Mouse (Mus musculus) hindbrain, embryonic 15.5 days (tissue): ENCODE results near the gene Cpa4. TPM values are rescaled to one million over a fixed set of nuclear protein-coding genes. Genes with fewer than 3 reads are reported as not detected.
A peak's percentile ranks its signal among the peaks of the same experiment; 100 is the strongest.

Experiments used
- ATAC-seq: fragments of 200-750 bp; cut with Nextera tagmentation; 2 replicates; pipeline ENCODE4 v1.8.0; 2017; ENCODE audit warnings: low read depth, moderate number of reproducible peaks, moderate TSS enrichment; ENCODE audit not compliant: low FRiP score
- H3K27ac ChIP-seq: fragments of 300-500 bp; sonication (generic); replicated peaks from 2 replicates; pipeline ENCODE4 v1.5.1; 2015; ENCODE audit warnings: mild to moderate bottlenecking, inconsistent platforms
- H3K27me3 ChIP-seq: fragments of 300-500 bp; sonication (generic); 2 replicates; pipeline ENCODE4 v1.6.1; 2015; ENCODE audit warnings: control low read depth, inconsistent platforms
- H3K36me3 ChIP-seq: fragments of 300-500 bp; sonication (generic); 2 replicates; pipeline ENCODE4 v1.6.1; 2015; ENCODE audit warnings: control low read depth, inconsistent platforms
- H3K4me1 ChIP-seq: fragments of 300-500 bp; sonication (generic); replicated peaks from 2 replicates; pipeline ENCODE4 v1.6.1; 2015; ENCODE audit warnings: control low read depth, inconsistent platforms
- H3K4me2 ChIP-seq: fragments of 300-500 bp; sonication (generic); 2 replicates; pipeline ENCODE4 v1.6.1; 2015; ENCODE audit warnings: moderate library complexity, mild to moderate bottlenecking, inconsistent platforms
- H3K4me3 ChIP-seq: fragments of 300-500 bp; sonication (generic); 2 replicates; pipeline ENCODE4 v1.5.1; 2015; ENCODE audit warnings: mild to moderate bottlenecking, inconsistent platforms
- H3K9ac ChIP-seq: fragments of 300-500 bp; sonication (generic); 2 replicates; pipeline ENCODE4 v1.6.1; 2015; ENCODE audit warnings: inconsistent platforms
- H3K9me3 ChIP-seq: fragments of 300-500 bp; sonication (generic); 2 replicates; pipeline ENCODE4 v1.6.1; 2016; ENCODE audit warnings: control low read depth, inconsistent platforms
- WGBS: fragments of 180-500 bp; shearing (Covaris S2); methylation state at CpG from one replicate; pipeline ENCODE4 v1.1.7; 2015; 5-methylcytosine and 5-hydroxymethylcytosine counted together
- polyA plus RNA-seq: library from polyadenylated mRNA; unstranded; fragments of >200 nt; fragmentation: Nextera tagmentation; extraction: Ambion mirVana; gene quantifications from 2 replicates; pipeline ENCODE4 v1.2.1, GENCODE M21; 2015

Gene Cpa4
- polyA plus RNA-seq, 1 experiment from 2014 or later, result 0.96 TPM

DNA sequence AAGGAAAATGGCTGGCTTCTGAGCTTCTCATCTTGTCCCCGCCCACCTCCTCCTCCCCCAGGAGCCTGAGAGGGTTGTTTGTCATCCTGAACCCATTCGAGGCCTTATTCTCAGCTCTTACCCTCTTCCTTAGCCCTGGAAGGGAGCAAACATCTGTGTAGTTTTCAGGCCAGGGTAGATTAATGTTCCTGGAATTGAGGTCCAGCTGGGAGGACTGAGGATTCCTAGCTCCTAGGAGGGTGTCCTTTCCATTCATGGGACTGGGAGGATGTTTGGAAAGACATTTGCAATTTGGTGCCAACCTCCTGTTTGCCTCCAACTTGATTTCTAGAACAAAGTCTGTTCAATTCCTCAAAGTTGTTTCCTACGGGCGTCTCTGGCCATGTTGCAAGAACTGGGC, 52.4 kb downstream of the Cpa4 start:
- no peak overlapping the region for H3K9ac ChIP-seq
- no peaks in the 10 kb centered on the region for H3K27me3 ChIP-seq
- no peak overlapping the region for H3K4me2 ChIP-seq
- no peaks in the 10 kb centered on the region for H3K36me3 ChIP-seq
- H3K9me3 ChIP-seq, result no peaks in the 10 kb centered on the region
- peaks cover 35% of the 10 kb centered on the region for H3K4me1 ChIP-seq
- no peak for ATAC-seq
- no peak overlapping the region for H3K4me3 ChIP-seq
- WGBS, result 85% methylated on average over 4 of the region's 4 CpGs
- no peak overlapping the region for H3K27ac ChIP-seq

DNA sequence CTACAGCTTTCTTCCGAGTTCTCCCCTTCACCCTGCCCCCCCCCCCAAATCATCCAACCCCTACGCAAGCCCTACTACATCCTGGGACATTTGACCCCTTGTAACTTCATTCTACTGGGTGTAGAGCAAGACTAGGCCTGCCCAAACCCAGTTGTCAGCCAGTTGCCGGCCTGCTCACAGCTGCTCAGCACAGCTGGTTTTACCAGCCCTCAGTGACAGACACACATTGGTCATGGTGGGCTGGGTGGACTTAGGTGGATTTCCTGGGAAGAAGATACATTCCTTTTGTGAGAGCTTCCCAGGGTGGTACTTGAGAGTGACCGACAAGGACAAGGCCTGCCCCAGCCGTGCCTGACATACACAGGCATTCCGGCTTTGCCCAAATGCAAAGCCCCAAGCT, 52.8 kb downstream of the Cpa4 start:
- WGBS, result 91% methylated on average over 6 of the region's 6 CpGs
- Histone ChIP-seq H3K4me1 (peaks cover 31% of the 10 kb centered on the region), H3K9me3 (no peaks in the 10 kb centered on the region), H3K4me2 (no peak overlapping the region), H3K9ac (no peak overlapping the region), H3K36me3 (no peaks in the 10 kb centered on the region), H3K27ac (no peak overlapping the region), H3K4me3 (no peak overlapping the region), H3K27me3 (no peaks in the 10 kb centered on the region)
- ATAC-seq, result no peak

DNA sequence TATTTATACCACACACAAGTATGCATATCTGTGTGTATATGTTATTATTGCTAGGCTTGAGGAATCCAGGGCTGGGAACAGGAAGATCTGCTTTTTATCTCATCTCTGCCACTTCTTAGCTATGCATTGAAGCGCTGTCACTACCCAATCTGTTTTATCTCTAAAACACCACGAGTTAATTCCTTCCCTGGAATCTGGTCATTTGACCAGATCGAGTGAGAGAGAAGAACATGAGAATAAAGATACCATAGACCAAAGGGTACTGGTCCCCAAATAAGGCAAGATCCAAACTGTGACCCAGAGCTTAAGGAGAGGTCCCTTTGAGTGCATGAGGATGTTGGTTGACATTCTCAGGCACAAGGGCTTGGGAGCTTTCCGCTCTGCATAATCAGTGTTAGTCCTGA, 53.8 kb downstream of the Cpa4 start:
- WGBS, result 91% methylated on average over 4 of the region's 4 CpGs
- no peak overlapping the region for H3K4me2 ChIP-seq
- no peaks in the 10 kb centered on the region for H3K27me3 ChIP-seq
- H3K4me3 ChIP-seq, result no peak overlapping the region
- no peak overlapping the region for H3K27ac ChIP-seq
- H3K9me3 ChIP-seq, result no peaks in the 10 kb centered on the region
- H3K4me1 ChIP-seq, result peaks cover 21% of the 10 kb centered on the region
- ATAC-seq, result no peak
- no peak overlapping the region for H3K9ac ChIP-seq
- no peaks in the 10 kb centered on the region for H3K36me3 ChIP-seq

DNA sequence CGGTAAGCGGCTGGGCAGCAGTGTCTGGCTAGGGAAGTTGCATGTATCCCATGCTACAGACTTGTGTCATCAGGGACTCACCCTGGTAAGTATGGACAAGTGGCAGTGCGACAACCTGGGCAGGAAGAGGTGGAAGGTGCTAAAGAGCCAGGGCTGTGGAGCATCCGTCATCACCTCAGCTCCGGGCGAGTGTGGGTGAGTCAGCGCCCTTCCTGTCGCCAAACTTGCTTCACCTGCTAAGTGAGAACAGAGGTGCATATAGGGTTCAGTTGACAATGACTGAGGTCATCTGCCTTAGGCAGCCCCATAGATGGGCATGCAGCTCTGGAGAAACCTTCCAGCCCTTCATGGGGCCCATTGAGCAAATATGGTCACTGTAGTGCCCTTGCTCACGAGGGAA, 56.6 kb downstream of the Cpa4 start:
- ATAC-seq, result no peak; the same call in 1 of the 2 replicates
- Histone ChIP-seq H3K27ac (no peak overlapping the region), H3K4me1 (peaks cover 10% of the 10 kb centered on the region), H3K27me3 (no peaks in the 10 kb centered on the region), H3K4me3 (no peak overlapping the region), H3K9ac (no peak overlapping the region), H3K36me3 (no peaks in the 10 kb centered on the region), H3K4me2 (no peak overlapping the region), H3K9me3 (no peaks in the 10 kb centered on the region)
- WGBS, result 95% methylated on average over 9 of the region's 9 CpGs

DNA sequence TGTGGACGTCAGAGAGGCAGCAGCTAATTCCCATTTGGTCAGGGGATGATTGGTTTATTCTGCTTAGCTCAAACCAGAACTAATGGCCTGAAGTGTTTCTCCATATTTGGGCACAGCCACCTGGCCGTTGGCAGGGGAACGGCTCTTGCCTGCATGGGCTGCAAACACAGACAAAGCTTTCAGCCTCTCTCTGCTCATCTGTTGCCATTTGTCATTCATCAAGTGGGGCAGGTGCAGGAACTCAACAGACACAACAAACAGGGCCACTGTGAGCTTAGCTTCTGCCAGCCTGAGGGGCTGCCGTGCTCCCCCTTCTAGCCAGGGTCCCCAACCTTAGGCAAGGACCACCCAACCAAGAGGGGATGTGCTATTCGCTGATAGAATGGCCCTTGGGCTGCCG, 60.0 kb downstream of the Cpa4 start:
- no peaks in the 10 kb centered on the region for H3K9me3 ChIP-seq
- H3K9ac ChIP-seq, result no peak overlapping the region
- peak; percentile 65 for ATAC-seq
- H3K27me3 ChIP-seq, result no peaks in the 10 kb centered on the region
- peak overlapping the region; percentile 62 for H3K27ac ChIP-seq
- H3K36me3 ChIP-seq, result no peaks in the 10 kb centered on the region
- 27% methylated on average over 6 of the region's 6 CpGs for WGBS
- H3K4me3 ChIP-seq, result no peak overlapping the region
- peaks cover 10% of the 10 kb centered on the region for H3K4me1 ChIP-seq
- H3K4me2 ChIP-seq, result no peak overlapping the region

DNA sequence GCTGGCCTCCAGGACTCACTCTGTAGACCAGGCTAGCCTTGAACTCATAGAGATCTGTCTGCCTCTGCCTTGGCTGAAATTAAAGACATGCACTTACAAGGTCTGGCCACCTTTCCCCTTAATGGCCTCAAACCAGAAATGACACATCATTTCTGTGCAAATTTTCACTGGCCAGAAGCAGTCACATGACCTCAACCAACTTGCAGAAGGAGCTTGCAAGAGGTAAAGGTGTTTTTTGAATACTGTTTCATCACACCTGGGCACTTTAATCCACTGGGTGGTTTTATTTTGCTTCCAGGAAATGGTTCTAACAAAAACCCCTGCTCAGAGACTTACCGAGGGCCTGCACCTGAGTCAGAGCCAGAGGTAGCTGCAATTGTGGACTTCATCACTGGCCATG, 61.8 kb downstream of the Cpa4 start:
- H3K36me3 ChIP-seq, result no peaks in the 10 kb centered on the region
- H3K9me3 ChIP-seq, result no peaks in the 10 kb centered on the region
- H3K4me2 ChIP-seq, result no peak overlapping the region
- 97% methylated on average over 1 of the region's 1 CpGs for WGBS
- no peaks in the 10 kb centered on the region for H3K27me3 ChIP-seq
- H3K4me3 ChIP-seq, result no peak overlapping the region
- ATAC-seq, result no peak
- no peak overlapping the region for H3K9ac ChIP-seq
- H3K27ac ChIP-seq, result no peak overlapping the region
- peaks cover 10% of the 10 kb centered on the region for H3K4me1 ChIP-seq

DNA sequence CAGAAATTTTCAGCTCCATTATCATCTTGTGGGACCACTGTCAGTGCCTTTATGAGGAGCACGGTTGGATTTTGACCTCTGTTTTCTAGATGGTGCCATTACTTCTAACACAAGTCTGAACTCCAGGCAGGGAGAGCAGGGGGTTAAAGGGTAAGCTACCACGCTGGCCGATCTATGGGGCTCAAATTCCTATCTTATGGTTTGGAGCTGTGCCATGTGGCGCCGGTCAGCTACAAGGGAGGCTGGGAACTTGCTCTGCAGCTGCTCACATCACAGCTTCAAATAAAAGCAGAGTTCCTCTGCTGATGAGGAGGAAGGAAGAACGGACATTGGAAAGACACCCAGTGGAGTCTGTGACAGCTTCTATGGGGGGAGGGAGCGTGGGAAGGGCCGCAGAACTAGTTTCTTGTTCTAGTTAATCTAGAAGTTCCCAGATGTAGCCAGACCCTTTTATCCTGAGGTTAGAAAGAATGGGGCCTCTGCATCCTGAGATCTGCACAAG, 67.2 kb downstream of the Cpa4 start:
- 45% methylated on average over 8 of the region's 8 CpGs for WGBS
- no peak for ATAC-seq

DNA sequence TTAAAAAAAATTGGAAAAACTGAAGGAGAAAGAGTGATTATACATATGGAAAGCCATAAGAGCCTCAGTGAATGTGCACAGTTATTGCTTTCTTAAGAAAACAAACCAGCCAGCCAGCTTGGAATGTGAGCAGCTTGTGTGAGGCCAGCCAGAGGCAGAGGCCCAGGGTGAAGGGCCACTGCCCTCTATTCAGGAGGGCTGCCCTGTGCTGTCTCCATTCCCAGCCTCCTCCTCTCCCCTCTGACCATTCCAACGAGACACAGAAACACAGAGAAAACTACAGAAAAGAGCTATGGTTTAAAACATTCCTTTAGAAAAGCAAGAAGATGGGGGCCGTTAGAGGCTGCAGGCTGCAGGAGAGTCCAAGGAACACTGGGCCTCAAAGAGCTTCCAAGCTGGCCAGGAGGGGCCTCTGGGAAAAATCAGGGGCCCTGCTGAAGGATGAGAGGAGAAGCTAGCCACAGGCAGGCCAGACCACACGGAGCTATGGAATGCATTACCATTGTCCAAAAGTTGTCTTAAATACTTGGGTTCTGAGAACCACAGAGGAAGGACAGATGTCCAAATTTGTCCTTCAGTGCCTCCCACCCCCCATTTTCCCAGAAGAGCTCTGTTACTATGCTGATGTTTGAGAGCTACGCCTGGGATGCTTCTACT, 68.1 kb downstream of the Cpa4 start:
- 36% methylated on average over 4 of the region's 4 CpGs for WGBS
- H3K4me1 ChIP-seq, result no peaks in the 10 kb centered on the region
- no peak overlapping the region for H3K9ac ChIP-seq
- no peak overlapping the region for H3K27ac ChIP-seq
- H3K4me2 ChIP-seq, result no peak overlapping the region
- H3K9me3 ChIP-seq, result no peaks in the 10 kb centered on the region
- ATAC-seq, result no peak
- H3K27me3 ChIP-seq, result no peaks in the 10 kb centered on the region
- H3K4me3 ChIP-seq, result no peak overlapping the region
- H3K36me3 ChIP-seq, result no peaks in the 10 kb centered on the region

More for the DNA sequence above, 67.2 kb downstream of the Cpa4 start:
- no peak overlapping the region for H3K4me2 ChIP-seq
- no peaks in the 10 kb centered on the region for H3K27me3 ChIP-seq
- no peaks in the 10 kb centered on the region for H3K4me1 ChIP-seq
- no peak overlapping the region for H3K4me3 ChIP-seq
- H3K36me3 ChIP-seq, result no peaks in the 10 kb centered on the region
- H3K9ac ChIP-seq, result no peak overlapping the region
- H3K9me3 ChIP-seq, result no peaks in the 10 kb centered on the region
- H3K27ac ChIP-seq, result no peak overlapping the region

DNA sequence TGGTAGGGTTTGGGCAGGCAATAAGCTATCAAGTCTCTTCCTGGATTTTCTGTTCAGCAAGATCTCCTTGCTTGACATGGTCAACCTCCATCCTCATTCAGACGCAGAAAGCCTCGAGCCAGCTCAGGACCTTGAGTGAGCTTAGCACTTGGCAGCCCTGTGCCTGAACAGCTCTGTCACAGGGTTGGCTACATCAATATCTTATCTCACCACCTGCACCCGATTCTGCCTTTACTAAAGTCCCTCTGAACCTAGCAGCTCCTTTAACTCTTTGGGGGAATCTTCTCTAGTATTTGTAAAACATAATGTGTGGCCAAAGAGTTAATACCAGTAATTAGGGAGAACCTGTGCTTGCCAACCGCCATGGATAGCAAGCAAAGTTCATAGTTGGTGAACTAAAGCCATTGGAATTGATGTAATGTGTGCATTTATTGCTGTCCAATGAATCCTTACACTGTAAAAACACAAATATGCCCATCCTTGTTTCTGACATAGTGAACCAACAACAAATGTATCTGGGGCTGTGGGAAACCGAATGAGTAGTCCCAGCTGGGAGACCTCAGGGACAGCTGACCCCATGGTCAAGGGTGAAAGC, 70.6 kb downstream of the Cpa4 start, which contains the start of gene Cpa1:
TSS of gene Cpa1 (plus strand) at position 545 of the 595 bp plus-strand sequence.
- H3K4me3 ChIP-seq, result no peak within 1 kb of the TSS
- H3K27ac ChIP-seq, result no peak within 1 kb of the TSS
- no peaks in the 10 kb centered on the region for H3K27me3 ChIP-seq
- 91% methylated on average over 5 of the region's 5 CpGs for whole genome bisulfite sequencing
- H3K36me3 ChIP-seq, result no peaks in the 10 kb centered on the region
- no peaks in the 10 kb centered on the region for H3K4me1 ChIP-seq
- no peak within 1 kb of the TSS for H3K4me2 ChIP-seq
- no peak for ATAC-seq
- H3K9me3 ChIP-seq, result no peaks in the 10 kb centered on the region
- H3K9ac ChIP-seq, result no peak within 1 kb of the TSS

Other genes starting within 250 kb of the Cpa4 start
- gene Zc3hc1, start 177.3 kb upstream of the Cpa4 start, polyA plus RNA-seq, result 61.1 and 61.3 TPM in 2 replicates
- gene Klhdc10, start 166.5 kb upstream of the Cpa4 start, polyA plus RNA-seq, result 34.4 and 36.9 TPM in 2 replicates
- gene Tmem209, start 58.6 kb upstream of the Cpa4 start, polyA plus RNA-seq, result 25.4 and 30.3 TPM in 2 replicates
- 0.22 TPM in 1 of 2 replicates, not detected in the other for gene Ssmem1, start 58.5 kb upstream of the Cpa4 start, polyA plus RNA-seq
- 7.3 and 8.5 TPM in 2 replicates for gene Cpa2, start 26.8 kb upstream of the Cpa4 start, polyA plus RNA-seq
- gene Cpa5, start 42.6 kb downstream of the Cpa4 start, polyA plus RNA-seq, result not detected in 2 replicates
- gene Cpa1, start 70.8 kb downstream of the Cpa4 start, polyA plus RNA-seq, result 0.73 and 1.0 TPM in 2 replicates
- 11.7 and 12.7 TPM in 2 replicates for gene Cep41, start 125.4 kb downstream of the Cpa4 start, polyA plus RNA-seq
- 321 and 324 TPM in 2 replicates for gene Mest, start 155.2 kb downstream of the Cpa4 start, polyA plus RNA-seq